Mouse (Mus musculus) lung, embryonic 16.5 days (tissue): ENCODE results near the gene Gm29735. TPM values are rescaled to one million over a fixed set of nuclear protein-coding genes. Genes with fewer than 3 reads are reported as not detected.
"Not testable (repeated sequence)": the region's sequence is repeated elsewhere in the genome, so short reads cannot be mapped to it uniquely, and the experiment has no call there.

Experiments used
- ATAC-seq: fragments of 200-750 bp; cut with Nextera tagmentation; 2 replicates; pipeline ENCODE4 v1.8.0; 2017; ENCODE audit warnings: low read depth, mild to moderate bottlenecking, moderate library complexity
- H3K27ac ChIP-seq: fragments of 300-500 bp; sonication (generic); 2 replicates; pipeline ENCODE4 v1.5.1; 2014; ENCODE audit warnings: mild to moderate bottlenecking, control low read depth, low read length
- H3K27me3 ChIP-seq: fragments of 300-500 bp; sonication (generic); 2 replicates; pipeline ENCODE4 v1.6.1; 2014; ENCODE audit warnings: low read depth, low read length, mixed read lengths; ENCODE audit not compliant: control insufficient read depth, insufficient read depth
- H3K36me3 ChIP-seq: fragments of 300-500 bp; sonication (generic); 2 replicates; pipeline ENCODE4 v1.6.1; 2014; ENCODE audit warnings: low read length; ENCODE audit not compliant: control insufficient read depth, insufficient read depth
- H3K4me1 ChIP-seq: fragments of 300-500 bp; sonication (generic); replicated peaks from 2 replicates; pipeline ENCODE4 v1.6.1; 2014; ENCODE audit warnings: low read length, mixed read lengths; ENCODE audit not compliant: control insufficient read depth, insufficient read depth
- H3K4me2 ChIP-seq: fragments of 300-500 bp; sonication (generic); 2 replicates; pipeline ENCODE4 v1.6.1; 2014; ENCODE audit warnings: low read depth, low read length, control low read depth
- H3K4me3 ChIP-seq: fragments of 300-500 bp; sonication (generic); 2 replicates; pipeline ENCODE4 v1.5.1; 2014; ENCODE audit warnings: mild to moderate bottlenecking, low read length, control low read depth
- H3K9ac ChIP-seq: fragments of 300-500 bp; sonication (generic); 2 replicates; pipeline ENCODE4 v1.6.1; 2014; ENCODE audit warnings: low read length, control low read depth
- H3K9me3 ChIP-seq: fragments of 300-500 bp; sonication (generic); 2 replicates; pipeline ENCODE4 v1.6.1; 2016; ENCODE audit warnings: low read length; ENCODE audit not compliant: control insufficient read depth
- WGBS: fragments of 180-500 bp; shearing (Covaris S2); extraction: QIAGEN DNeasy Blood & Tissue Kit; methylation state at CpG from one replicate; pipeline ENCODE4 v1.1.7; 2014; 5-methylcytosine and 5-hydroxymethylcytosine counted together
- polyA plus RNA-seq: library from polyadenylated mRNA; unstranded; fragments of >200 nt; fragmentation: Nextera tagmentation; extraction: Ambion mirVana; gene quantifications from 2 replicates; pipeline ENCODE4 v1.2.1, GENCODE M21; 2015

Gm29735 gene
- polyA plus RNA-seq, 1 experiment from 2014 or later: not detected

GRCm38 (mm10) chr7:142165639-142166038 is 8.7 kb upstream of the Gm29735 start, which contains the start of gene Gm4553:
TSS of gene Gm4553 (minus strand) at chr7:142165739.
- H3K9ac ChIP-seq, H3K27me3 ChIP-seq, ATAC-seq, H3K9me3 ChIP-seq, H3K4me2 ChIP-seq, H3K27ac ChIP-seq, H3K4me1 ChIP-seq, H3K4me3 ChIP-seq, H3K36me3 ChIP-seq: not testable (repeated sequence)

DNA sequence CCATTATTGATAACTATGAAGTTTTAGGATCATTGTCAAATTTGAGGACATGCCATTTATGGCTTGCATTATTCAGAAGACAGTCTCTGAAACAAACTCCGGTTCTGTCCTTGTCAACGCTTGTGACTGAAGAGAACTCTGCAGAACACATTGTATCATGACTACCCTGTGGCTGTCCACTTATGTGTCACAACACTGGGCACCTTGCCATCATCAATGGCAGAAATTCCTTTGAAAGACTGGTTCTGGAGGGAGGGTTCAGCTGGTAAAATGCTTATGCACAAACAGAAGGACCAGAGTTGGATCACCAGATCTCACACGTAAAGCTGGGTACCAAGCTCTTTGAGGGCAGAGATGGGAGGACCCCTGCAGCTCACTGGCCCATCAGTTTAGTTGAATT is 2.5 kb upstream of the Gm29735 start:
- ATAC-seq: no peak
- Histone ChIP-seq H3K4me2 (no peak overlapping the region), H3K9ac (no peak overlapping the region), H3K27ac (no peak overlapping the region), H3K36me3 (no peaks in the 10 kb centered on the region), H3K4me3 (no peak overlapping the region), H3K9me3 (no peaks in the 10 kb centered on the region), H3K4me1 (no peaks in the 10 kb centered on the region), H3K27me3 (no peaks in the 10 kb centered on the region)
- 95% methylated on average over 3 of the region's 3 CpGs for WGBS

DNA sequence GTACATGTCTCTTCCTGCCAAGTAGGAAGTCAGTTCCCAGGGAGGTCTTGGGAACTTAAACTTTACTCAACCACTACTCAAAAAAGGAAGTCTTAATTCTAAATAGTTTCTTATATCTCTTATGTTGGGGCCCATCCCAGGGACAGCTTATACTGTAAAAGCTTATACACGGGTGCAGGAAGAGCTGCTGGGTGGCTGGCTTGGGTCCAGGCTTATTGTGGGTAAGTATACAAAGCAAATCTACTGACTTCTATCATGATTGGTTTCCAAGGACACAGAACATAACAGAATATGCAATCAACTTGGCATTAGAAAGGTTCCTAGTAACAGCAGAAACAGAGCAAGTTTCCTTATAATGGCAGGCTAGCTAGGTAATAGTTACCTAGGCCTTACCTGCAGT is 1.6 kb downstream of the Gm29735 start:
- Histone ChIP-seq H3K4me2 (no peak overlapping the region), H3K4me3 (no peak overlapping the region), H3K36me3 (no peaks in the 10 kb centered on the region), H3K27ac (no peak overlapping the region), H3K9ac (no peak overlapping the region), H3K4me1 (no peaks in the 10 kb centered on the region), H3K27me3 (no peaks in the 10 kb centered on the region), H3K9me3 (no peaks in the 10 kb centered on the region)
- WGBS: 47% methylated on average over 1 of the region's 1 CpGs
- ATAC-seq: no peak

GRCm38 (mm10) chr7:142152191-142152590 is 4.7 kb downstream of the Gm29735 start:
- Histone ChIP-seq H3K36me3 (no peaks in the 10 kb centered on the region), H3K4me1 (no peaks in the 10 kb centered on the region), H3K27ac (no peak overlapping the region), H3K27me3 (no peaks in the 10 kb centered on the region), H3K9me3 (no peaks in the 10 kb centered on the region; the same call in 1 of the 2 replicates), H3K4me2 (no peak overlapping the region), H3K9ac (no peak overlapping the region), H3K4me3 (no peak overlapping the region)
- no peak for ATAC-seq
- WGBS: 82% methylated on average over 4 of the region's 4 CpGs

- H3K27ac ChIP-seq: no peak overlapping the region
- H3K4me1 ChIP-seq: no peaks in the 10 kb centered on the region
- ATAC-seq: no peak
- H3K9me3 ChIP-seq: no peaks in the 10 kb centered on the region; the same call in 1 of the 2 replicates
- no peak overlapping the region for H3K9ac ChIP-seq
- H3K4me3 ChIP-seq: no peak overlapping the region
- H3K36me3 ChIP-seq: no peaks in the 10 kb centered on the region
- no peak overlapping the region for H3K4me2 ChIP-seq
- H3K27me3 ChIP-seq: no peaks in the 10 kb centered on the region
Measured at GRCm38 (mm10) chr7:142148633-142149032, 8.3 kb downstream of the Gm29735 start.

DNA sequence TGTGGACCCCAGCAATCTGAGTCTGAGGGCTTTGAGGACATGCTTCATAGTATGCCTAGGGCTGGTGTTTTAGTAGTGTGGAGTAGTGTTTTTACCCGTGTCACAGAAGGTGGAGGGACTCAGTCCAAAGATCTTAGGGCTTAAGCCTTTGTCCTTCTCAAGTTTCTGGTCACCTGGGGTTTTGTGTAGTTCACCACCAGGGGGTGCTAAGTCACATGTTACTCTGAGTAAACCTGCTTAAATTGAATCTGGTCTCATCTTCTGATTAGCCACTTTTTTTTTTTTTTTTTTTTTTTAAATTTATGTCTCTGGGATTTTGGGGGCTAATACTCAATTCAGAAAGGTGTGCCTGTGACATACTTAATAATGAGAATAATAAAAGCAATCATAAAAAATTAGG is 10.9 kb downstream of the Gm29735 start:
- H3K27ac ChIP-seq: no peak overlapping the region
- no peaks in the 10 kb centered on the region for H3K36me3 ChIP-seq
- no peaks in the 10 kb centered on the region for H3K27me3 ChIP-seq
- no peaks in the 10 kb centered on the region for H3K4me1 ChIP-seq
- H3K4me2 ChIP-seq: no peak overlapping the region
- no peak for ATAC-seq
- no peaks in the 10 kb centered on the region; the same call in 1 of the 2 replicates for H3K9me3 ChIP-seq
- WGBS: 4% methylated on average over 1 of the region's 1 CpGs
- H3K4me3 ChIP-seq: no peak overlapping the region
- H3K9ac ChIP-seq: no peak overlapping the region

- H3K9me3 ChIP-seq: no peaks in the 10 kb centered on the region; the same call in 1 of the 2 replicates
- H3K4me3 ChIP-seq: no peak overlapping the region
- no peak overlapping the region for H3K27ac ChIP-seq
- H3K27me3 ChIP-seq: no peaks in the 10 kb centered on the region
- no peaks in the 10 kb centered on the region for H3K4me1 ChIP-seq
- H3K9ac ChIP-seq: no peak overlapping the region
- H3K36me3 ChIP-seq: no peaks in the 10 kb centered on the region
- WGBS: 21% methylated on average over 4 of the region's 4 CpGs
- no peak for ATAC-seq
- no peak overlapping the region for H3K4me2 ChIP-seq
Measured at GRCm38 (mm10) chr7:142145413-142145940, 11.4 kb downstream of the Gm29735 start.

GRCm38 (mm10) chr7:142144507-142144906 is 12.4 kb downstream of the Gm29735 start, which contains the start of gene Gm45337:
TSS of gene Gm45337 (minus strand) at chr7:142144607.
- Histone ChIP-seq H3K36me3 (no peaks in the 10 kb centered on the region), H3K27me3 (no peaks in the 10 kb centered on the region), H3K4me1 (no peaks in the 10 kb centered on the region), H3K4me3 (no peak within 1 kb of the TSS), H3K9me3 (no peaks in the 10 kb centered on the region; the same call in 1 of the 2 replicates), H3K27ac (no peak within 1 kb of the TSS), H3K4me2 (no peak within 1 kb of the TSS), H3K9ac (no peak within 1 kb of the TSS)
- WGBS: 77% methylated on average over 1 of the region's 1 CpGs
- no peak for ATAC-seq

GRCm38 (mm10) chr7:142143506-142144010 is 13.4 kb downstream of the Gm29735 start:
- H3K27me3 ChIP-seq, H3K27ac ChIP-seq, H3K4me2 ChIP-seq, ATAC-seq, H3K4me3 ChIP-seq, H3K36me3 ChIP-seq, H3K4me1 ChIP-seq, H3K9me3 ChIP-seq, H3K9ac ChIP-seq: not testable (repeated sequence)
- WGBS: 23% methylated on average over 1 of the region's 1 CpGs

DNA sequence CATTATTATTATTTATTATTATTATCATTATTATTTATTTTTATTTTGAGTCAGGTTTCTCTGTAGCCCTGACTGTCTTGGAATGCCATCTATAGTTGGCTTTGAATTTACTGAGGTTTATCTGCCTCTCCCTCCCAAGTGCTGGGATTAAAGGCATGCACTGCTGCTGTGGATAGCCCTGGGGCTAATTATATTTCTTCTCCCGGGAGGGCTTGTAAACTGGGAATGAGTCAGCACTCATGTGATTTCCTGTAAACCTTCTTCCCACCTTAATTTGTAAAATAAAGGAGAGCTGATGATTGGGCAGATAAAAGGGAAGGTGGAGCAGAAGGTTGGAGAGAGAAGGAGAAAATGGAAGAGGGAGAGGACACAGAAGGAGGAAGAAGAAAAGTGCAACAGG is 16.2 kb downstream of the Gm29735 start:
- H3K27me3 ChIP-seq: no peaks in the 10 kb centered on the region
- no peak overlapping the region for H3K4me3 ChIP-seq
- 19% methylated on average over 1 of the region's 1 CpGs for WGBS
- no peak overlapping the region for H3K27ac ChIP-seq
- H3K9me3 ChIP-seq: no peaks in the 10 kb centered on the region
- no peaks in the 10 kb centered on the region for H3K36me3 ChIP-seq
- no peaks in the 10 kb centered on the region for H3K4me1 ChIP-seq
- H3K4me2 ChIP-seq: no peak overlapping the region
- no peak for ATAC-seq
- H3K9ac ChIP-seq: no peak overlapping the region
